Mouse (Mus musculus) lung, postnatal 4 days (tissue): ENCODE measurements at regions not wholly inside any gene's neighbourhood (a gene's known extent, or its start where the extent isn't known, plus 50 kb on each side); places are given as distances from the start of the nearest gene placed in this dataset.

Experiments
- DNase-seq, 2 experiments: peaks; one replicate each; pipeline ENCODE4 v3.0.0; 2021

DNA sequence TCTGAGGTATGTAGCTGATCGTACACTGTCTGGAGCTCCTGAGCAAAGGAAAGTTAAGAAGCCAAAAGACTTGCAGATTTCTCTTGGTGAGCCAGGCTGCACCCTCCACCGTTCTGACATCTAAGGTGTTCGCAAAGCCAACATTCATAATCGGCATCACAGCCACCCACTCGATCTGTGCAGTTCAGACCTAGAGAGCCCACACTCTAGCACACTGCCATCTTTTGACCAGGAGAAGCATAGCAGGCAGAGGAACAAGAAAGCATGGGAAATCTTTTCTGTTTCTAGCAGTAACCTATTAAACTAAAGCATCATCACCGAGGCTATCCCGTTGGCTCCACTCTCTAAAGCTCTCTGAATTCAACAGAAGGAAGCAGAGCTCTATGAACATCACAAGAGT, 59.2 kb downstream of the Areg start:
- DNase-seq = peak in 1 of 2 experiments; percentile 20

DNA sequence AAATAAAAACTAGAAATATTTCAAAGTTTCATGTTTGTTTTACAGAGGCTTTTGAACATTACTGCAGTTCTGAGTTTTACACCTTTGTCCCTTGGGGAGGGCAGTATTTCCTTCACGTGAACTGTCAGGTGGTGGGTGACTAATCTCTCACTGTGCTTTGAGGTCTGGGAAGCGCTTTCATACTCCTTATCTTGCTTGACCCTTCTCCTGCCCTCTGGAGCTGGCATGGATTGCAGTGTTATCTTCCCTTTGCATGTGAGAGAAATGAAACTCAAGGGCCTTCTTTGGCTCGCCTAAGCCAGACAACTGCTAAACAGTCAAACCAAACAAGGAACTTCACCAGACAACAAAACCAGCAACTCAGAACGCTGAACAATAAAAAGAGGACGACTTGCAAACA, 61.0 kb downstream of the Areg start:
- DNase-seq = no peak

DNA sequence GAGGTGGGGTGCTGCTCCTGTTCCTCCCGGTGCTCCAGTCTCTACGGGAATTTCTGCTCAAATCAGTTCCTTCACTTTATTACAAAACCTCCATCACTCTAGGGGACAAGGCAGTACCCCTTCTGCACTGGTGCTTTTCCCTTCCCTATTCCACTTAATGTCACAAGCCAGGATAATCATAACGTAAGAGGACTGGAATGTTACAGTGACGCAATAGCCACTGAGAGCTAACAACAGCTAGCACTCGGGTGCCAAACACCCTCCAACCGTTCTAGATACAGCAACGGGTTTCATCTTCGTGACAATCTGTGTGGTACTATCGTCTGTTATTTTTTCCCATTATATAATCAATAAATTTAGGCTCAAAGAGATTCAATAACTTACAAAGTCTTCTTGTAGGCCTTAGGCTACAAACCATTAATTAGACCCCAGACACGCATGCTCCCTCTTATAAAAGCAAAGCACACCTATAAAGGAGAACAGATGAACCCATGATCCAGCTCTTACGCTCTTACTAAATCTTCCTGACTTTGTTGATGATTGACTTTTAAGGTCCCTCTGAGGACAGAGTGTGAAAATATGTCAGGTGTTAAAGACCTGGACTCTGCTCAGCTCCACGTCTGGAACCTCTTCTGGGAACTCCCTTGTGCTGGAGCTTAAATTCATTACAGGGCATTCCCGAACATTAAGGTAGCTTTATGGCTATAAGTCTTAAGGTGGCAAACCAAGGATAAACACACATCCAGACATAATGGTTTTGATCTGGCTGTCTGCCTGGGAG, 65.0 kb downstream of the Areg start:
- peak in 1 of 2 experiments; percentile 17 for DNase-seq

DNA sequence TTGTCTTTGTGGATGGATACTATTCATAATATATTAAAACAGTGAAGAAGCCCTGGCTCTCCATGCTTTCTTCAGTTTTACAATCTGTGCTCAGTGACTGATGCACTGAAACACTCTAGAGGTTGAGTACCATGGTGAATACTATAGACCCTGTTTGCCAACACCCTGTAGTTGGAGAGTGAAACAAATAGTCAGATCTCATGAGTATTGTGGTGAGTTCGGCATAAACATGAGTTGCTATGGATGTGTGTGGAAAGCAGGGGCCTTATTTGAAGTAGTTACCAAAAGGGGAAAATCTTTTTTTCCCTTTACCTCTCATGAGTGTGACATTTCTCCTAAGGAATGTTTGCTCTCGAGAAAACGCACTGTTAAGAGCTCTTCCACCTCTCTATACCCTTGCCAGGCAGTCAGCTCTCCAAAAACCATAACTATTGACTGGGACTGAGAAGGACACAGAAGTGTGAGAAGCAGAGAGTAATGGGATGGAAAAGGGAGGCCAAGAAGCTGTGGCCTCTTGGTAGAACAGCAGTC, 66.0 kb downstream of the Areg start:
- no peak for DNase-seq

DNA sequence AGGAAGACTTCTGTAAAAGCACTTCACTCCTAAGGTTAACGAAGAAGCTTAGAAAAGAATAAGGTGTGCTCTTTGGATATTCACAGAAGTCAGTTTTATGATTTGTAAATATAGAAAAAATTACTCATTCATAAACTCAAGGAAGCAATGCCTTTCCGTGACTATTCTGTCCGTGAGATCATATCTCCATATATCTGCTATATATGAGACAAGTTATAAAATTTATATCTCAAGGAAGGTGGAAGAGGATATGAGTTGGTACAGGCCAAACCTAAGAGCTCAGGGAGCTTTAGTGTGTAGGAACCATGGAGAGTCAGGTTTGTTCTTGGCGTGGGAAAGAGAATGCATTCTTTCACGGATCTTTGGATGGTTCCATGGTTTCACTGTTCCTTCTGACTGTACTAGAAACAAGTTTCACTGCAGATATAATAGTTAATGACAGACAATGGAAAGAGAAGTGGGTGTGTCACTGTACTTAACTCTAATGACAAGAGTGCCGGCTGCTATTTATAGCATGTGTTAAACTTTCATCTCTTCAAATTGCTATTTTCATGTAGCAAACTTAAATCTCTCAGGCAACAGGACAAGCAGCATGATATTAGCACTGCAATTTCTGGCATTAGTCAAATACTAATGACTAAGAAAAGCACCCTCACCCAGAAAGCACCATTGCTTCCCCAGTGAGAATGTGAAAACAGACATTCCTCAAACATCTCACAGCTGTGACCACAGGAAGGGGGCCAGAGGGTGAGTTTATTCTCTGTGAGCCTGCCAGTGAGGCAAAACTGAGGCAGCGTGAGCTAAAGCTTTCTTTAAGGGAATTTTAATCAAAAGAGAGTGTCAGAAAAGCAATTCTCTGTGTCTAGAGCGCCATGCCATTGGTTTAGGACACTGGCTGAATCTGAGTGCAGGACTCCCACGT, 67.4 kb downstream of the Areg start:
- no peak for DNase-seq

DNA sequence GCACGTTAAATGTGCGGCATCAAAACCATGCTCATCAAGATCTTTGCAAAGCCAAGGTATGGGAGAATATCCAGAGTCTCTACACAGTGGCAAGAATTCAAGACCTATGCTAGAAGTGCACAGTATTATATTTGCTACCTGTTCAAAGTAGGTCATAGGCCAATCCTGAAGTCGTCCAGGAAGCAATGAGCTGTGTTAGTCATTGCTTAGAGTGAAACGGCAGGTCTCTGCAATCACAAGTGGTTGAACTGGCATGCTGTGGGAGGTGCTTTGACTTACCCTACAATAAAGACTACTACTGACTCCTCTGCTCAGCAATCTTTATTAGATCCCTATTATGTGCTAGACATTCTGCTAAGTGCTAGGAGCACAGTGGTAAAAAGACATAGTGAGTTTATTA, 80.8 kb downstream of the Areg start:
- DNase-seq = no peak

DNA sequence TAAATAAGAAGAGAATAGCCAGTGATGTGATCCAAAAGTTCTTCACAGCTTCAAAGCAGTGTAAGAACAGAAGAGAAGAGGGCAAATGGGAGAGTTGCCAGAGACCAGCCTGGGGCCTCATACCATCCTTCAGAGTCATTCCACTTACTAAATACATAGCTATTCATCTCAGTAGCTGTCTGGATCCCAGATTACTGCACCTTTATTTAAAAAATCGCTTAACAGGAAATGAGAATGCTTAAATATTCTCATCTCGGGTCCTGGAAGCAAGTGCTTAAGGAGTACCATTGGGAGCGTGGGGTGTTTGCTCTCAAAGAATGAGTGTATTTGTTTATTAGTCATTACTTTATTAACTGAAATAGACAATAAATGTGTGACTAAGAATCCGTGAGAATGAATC, 102.3 kb downstream of the Areg start:
- no peak for DNase-seq

DNA sequence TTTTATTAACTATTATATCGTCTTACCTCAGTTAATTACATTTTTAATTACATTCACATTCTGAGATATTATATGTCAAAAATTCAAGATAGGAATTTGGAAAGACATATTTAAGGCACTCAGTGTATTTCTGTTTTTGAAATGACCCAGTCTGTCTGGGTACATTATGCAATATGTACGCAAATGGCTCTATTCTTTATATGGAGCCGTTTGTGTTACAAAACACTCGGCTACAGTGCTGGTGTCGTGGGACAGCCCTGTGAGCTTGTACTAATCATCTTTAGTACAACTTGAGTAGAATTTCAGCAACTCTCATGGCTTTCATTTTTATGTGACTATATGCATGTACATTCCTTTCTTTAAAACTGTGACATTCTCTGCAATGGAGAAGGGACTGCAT, 108.0 kb downstream of the Areg start:
- DNase-seq = no peak

DNA sequence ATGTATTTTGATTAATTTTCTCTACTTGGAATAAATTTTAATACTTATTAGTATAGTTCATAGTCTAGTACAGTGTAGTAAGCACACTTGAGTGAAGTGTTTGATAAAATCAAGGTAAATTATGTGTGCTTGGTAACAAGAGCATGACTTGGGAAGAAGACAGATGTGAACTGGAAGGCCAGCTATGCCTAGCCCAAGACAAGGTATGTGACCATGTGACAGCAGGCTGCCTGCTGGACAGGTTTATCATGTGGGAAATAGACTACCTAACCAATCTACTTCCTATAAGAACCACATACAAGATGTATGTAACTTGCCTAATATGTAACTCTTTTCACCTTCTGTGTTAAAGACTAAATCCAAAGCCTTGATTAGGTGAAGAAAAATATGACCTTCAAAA, 122.5 kb downstream of the Areg start:
- DNase-seq = peak in 1 of 2 experiments; percentile 22

DNA sequence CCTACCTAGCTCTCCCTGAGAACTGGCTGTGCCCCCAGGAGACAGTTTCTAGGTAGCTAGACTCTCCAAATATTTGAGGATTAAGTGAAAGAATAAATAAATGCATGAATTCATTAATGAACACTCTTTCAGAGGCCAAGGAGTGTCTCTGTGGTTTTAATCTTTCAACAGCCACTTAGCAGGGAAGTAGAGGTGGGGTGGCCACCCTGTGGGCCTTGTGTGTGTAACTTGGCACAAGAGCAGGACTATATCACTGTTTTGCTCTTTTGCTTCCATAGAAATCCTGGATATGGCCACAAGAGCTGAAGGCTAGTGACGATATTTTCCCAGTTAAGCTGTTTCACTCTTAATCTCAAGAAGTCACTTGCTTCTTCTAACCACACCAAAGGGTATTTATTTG, 123.1 kb downstream of the Areg start:
- DNase-seq = peak in 1 of 2 experiments; percentile 45

DNA sequence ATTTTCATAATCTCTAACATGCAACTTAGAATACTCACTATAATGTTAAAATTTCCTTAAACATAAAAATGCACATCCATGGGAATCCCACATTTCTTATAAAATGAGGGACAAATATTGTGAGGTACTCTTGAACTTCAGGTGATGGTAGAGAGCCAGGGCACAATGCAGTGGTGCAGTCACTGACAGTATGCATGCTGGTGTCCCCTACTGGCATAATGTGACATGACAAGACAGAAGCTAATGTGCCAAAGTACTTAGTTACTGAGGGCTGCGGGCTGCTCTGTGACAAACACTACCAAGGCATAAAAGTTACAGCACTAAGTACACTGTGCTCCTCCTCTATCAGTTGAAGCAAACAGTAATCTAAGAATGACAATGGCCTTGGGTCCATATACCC, 131.3 kb downstream of the Areg start:
- no peak for DNase-seq

DNA sequence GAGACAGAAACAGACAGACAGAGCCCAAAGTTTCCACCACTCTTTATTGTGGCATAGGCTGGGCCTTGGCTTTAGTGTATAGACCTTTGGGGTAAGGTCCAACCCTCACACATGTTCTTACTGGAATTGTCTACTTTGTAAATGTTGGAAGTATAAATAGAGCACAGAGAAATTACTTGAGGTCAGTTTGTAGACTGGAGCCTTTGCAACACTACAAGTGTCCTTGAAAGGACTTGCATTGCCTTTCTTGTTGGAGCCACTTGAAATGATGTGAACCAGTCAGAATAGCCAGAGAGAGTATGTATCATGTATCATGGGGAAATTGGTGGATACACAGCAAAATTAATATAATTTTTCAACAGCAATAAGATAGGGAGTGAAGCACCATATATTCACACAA, 131.4 kb downstream of the Btc start:
- no peak for DNase-seq

DNA sequence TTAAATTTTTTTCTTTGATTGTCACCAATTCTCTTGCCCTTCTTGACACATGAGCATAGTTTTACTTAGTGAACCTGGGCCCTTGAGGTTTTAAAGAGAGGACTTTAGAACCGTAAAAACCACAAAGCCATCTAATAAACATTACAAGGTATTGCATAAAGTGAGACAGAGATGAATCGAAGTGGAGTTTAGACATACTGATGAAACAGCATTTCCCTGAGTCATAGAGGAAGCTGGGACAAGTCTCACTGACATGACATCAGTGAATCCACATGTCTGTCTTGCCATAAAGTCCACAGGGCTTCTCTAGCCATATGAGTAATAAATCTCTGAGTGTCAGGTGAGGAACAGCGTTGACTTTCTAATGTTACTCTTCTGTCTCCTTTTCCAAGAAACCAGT, 128.4 kb downstream of the Btc start:
- no peak for DNase-seq

DNA sequence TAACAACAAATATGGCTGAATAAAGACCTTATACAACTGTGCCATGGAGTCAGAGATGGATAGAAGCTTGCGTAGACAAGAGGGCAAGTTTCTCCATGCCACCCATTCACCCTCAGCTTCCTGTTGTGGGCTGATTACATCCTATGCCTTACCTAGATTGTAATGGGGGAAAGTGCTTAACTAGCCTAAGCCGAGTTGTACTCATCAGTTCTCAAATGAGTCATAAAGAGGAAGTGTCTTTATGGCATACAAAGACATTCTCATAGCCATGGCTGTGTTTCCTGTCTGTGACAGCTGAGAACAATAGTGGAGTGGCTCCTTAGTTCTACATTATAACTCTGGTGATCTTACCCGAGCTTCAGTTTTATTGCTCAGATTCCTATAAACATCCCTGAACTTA, 124.3 kb downstream of the Btc start:
- DNase-seq = no peak

DNA sequence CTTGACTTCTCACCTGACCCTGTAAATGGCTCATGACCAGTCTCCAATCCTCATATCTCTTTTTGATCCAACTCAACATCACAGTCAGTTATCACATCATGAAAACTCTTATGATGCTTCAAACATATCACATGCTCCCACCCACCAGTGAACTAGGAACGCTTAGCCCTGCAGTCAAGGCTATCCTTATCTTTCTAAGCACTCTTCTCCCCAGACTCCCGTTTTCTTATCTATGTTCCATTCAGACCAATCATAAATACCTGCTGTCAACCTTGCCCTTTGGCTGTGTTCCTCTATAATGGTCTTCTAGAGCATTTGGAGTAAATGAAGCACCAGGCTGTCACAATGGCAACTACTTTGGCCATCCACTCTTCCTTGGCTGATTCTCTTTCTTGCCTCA, 123.3 kb downstream of the Btc start:
- DNase-seq = no peak

DNA sequence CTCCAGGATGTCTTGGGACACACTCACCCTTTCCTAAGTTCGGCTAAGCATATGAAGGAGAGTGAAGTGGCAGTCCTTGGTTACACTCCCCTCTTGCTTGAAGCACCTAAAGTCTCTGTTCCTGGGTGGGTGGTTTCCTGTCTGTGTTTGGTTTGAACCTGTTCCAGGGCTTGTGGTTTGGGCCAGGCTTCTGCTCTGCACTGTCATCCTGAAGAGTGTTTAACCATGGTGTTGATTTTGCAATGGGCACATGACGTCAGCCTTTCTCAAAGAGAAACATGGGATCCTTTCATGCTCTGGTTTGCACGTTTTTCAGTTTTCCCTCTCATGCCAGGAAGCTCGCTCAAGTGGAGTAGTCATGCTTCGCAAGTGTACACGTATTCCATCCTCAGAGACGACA, 119.8 kb downstream of the Btc start:
- DNase-seq = peak; percentile 70 to 80

DNA sequence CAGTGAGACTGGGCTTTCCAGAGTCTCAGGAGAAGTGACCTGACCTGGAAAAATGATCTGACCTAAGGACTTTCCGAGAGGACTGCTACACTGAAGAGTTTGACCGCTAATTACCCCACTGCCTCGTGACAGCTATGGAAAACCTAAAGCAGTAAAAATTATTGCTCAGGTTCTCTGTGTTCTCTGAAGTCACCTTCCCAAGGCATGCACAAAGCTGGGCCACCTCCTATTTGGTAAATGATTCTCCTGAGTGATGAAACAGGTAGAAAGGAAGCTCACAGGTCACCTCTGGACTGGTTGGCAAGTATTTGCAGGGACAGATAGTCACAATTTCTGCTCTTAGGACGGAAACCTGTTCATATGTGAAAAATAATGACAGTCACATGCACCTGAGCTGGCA, 109.7 kb downstream of the Btc start:
- no peak for DNase-seq

DNA sequence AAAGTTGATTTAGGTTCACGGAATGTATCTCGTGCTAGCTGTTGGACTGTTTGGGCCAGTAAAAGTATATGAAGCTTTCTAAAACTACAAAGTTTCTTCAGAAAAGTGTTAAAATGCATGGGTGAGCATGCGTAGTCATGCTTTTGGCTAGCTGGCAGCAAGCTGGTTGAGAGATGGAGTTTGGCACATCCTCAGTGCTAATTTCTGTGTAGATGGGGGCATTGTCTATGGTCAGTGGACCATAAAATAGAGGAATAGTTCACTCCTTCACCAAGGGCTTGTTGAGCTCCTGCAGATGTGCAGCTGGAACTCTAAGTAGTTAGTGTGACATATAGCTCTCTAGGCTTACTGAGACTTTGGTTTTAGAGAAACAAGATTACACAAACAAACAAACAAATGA, 107.8 kb downstream of the Btc start:
- DNase-seq = no peak

DNA sequence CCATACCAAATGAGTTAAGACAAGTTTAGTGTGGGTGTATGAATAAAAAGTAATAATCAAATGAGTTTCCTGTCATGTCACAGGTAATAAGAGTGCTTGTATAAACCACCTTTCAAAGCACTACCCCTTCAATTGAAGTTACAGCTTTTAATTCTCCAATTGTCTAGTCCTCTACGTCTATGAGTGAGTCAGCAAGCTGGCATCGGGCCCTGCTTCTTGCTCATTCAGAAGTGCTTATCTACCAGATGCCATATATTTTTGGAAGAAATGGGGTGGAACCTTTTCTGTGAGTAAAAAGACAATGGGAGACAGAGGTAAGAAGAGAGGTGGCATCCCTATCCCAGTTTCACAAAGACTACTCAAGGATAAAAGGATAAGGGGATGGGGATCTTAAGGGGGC, 105.7 kb downstream of the Btc start:
- DNase-seq = no peak

DNA sequence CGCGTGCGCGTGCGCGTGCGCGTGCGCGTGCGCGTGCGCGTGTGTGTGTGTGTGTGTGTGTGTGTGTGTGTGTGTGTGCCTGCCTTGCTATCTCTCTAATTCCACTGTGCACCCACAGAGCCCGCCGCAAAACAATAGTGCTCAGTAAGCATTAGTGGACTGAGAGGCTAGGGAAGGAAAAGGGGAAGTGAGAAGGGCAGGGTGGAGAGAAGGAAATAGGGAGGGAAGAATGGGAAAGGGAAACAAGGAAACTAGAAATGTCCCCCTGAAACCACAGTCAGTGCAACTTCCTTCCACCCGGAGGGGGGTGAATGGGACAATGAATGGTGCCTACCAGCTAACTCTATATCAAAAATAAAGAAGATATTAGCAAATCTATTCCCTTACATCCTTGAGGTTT, 100.7 kb downstream of the Btc start:
- no peak for DNase-seq

DNA sequence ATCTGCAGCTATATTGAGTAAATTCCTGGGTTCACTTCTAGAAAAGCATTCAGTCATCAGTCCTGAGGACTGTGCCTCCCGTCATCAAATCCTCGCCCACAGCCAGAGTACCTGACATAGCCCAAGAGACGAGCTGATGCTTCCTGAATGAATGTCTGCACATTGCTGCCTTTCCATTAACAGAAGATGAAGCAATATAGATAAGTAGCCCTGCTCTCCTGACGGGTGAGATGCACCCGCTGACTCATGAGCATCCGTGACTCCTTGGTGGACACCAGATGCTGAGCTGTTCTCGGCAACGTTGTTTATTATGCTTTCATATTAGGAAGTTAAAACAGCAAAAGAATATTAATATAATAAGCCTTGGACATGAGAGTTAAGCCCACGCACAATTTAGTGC, 99.9 kb downstream of the Btc start:
- DNase-seq = no peak

DNA sequence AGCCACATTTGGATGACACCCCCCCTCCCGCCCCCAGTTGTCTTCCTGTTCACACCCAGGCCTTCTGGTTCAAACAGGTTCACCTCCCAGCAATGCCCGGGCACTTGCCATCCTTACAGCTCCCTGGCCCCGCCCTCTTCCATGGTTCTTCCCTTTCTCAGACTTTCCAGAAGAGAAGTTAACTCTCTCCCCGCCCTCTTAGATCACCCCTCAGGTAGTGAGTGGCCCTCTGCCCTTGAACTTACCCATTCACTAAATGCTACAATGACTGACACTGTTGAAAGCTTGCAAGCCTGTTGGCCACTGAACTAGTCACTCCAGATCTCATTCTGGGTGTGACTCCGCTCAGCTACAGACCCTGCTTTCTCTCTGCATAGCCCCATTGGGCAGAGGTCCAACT, 99.1 kb downstream of the Btc start:
- no peak for DNase-seq

DNA sequence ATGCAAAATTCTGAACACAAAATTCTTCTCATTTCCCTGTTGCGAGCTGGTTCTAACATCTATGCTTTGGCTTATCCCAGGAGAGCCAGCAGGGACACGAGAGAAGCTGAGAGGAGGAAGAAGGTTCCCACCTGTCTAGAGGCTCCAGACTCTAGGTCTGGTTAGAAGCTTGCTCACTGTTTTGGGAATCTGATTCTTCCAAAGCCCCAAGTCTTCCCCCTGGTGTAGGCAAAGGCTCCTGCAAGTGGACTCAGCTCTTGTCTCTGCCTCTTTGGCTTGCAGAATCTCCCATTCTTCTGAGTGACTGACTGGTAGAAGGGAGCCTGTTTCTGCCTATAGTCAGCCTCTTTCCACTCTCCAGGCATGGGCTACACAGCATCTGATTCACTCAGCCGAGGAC, 95.8 kb downstream of the Btc start:
- peak in 1 of 2 experiments; percentile 8 for DNase-seq
